Mouse (Mus musculus) gastrocnemius, postnatal 4 days (tissue): ENCODE measurements around the gene Megf11. TPM values are rescaled to one million over a fixed set of nuclear protein-coding genes. Genes with fewer than 3 reads are reported as not detected.

Experiments
- DNase-seq, 2 experiments: peaks; one replicate each; pipeline ENCODE4 v3.0.0; 2021 to 2022; ENCODE audit warnings: low spot score in 2 of 2, mixed read lengths in 2 of 2
- long read RNA-seq, 2 experiments: library from polyadenylated mRNA; stranded (forward); transcript quantifications; one replicate each; pipeline ENCODE4 v2.0.0; 2021
- total RNA-seq, 2 experiments: library from RNA; stranded (reverse); gene quantifications; 2 replicates each; pipeline ENCODE4 v1.2.3; 2021

Gene Megf11
- 1 to 10 TPM in 1 of 2 experiments, under 1 TPM in 1; 0.71 to 1.1 TPM for total RNA-seq
- long read RNA-seq, experiment 1, partial matches to known transcripts: 0 of 2 reads
- long read RNA-seq, experiment 1, other reads (novel, unspliced or antisense): 2 of 2 reads
- long read RNA-seq, experiment 2, full-length matches to known transcripts: 1 of 1 reads
- long read RNA-seq, experiment 2, partial matches to known transcripts: 0 of 1 reads
- long read RNA-seq, experiment 2, other reads (novel, unspliced or antisense): 0 of 1 reads

DNA sequence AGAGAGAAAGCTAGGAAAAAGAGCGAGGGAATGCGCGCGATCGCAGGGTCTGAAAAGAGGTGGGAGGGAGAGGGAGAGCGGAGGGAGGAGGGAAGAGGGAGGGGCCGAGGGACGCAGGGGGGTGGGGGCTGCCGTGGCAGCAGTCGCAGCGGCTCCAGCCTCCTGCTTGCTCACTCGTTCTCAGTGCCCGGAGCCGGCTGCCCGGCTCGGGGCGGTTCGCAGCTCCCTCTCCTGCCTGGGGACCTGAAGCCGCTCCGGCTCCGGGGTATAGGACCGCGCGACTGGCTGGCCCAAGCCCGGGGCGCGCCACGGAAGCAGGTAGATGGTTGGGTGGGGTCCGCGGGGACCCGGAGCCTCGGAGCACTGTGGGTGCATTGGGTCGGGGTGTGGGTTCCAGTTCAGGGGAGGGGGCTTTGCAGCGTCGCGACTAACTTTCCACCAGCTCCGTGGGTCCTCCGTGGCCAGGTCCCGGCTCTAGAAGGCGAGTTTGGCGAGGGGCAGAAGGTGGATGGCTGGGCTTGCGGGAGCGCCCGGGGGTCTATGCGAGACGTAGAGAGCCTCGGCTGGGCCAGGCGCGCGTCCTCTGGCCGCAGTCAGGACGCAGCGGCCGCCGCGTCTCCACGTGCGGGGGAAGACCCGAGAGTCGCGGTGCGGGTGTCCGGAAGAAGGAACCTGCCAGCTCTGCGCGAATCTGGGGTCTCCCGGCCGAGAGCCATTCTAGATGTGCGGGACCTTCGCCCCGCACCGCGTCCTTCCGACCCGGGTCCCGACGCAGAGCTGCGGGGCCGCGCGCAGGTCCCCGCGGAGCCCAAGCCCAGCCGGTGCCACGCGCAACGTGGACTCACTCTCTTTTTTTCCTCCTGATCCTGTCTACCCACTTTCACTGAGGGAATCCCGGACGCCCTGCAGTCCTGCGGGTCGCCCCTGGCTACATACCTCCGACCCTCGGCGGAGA, at the start of gene Megf11:
Gene Megf11, plus strand, starts transcription at position 116 of the 955 bp plus-strand sequence.
- DNase-seq: no peak

DNA sequence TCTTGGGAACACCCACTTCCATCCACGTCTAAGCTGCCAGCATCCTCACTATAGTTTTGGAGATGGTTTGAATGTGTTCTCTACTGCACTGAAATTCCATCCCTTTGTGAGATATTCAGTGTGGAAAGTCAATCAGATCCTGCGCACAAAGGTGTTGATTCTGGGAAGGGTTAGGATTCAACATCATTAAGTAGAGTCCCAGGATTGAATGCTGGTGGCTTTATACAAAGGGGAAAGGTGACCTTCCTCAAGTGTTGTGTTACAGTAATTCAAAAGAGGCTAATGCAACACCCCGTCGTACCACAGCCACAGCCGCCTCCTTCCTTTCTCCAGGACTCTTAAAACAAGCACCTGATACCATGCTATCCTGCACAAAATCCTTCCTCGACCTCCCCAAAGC, 49.6 kb upstream of the Megf11 start:
- DNase-seq: no peak

DNA sequence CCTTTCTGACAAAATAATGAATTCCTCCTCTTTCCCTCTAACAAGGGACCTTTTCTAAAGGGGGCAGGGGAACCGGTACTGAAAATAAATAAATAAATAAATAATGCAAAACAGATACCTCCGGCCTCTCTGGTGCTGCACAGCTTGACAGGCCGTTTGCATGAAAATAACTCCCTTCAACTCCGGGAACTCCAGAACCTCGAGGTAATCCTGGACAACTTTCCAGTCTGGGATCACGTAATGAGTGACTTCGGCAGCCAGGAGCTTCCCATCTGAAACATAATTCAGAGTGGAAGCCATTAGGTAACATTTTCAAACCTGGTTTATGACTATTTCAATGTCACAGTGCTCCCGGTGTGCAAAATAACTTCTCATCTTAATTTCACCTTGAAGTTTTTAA, 46.1 kb upstream of the Megf11 start:
- no peak for DNase-seq

DNA sequence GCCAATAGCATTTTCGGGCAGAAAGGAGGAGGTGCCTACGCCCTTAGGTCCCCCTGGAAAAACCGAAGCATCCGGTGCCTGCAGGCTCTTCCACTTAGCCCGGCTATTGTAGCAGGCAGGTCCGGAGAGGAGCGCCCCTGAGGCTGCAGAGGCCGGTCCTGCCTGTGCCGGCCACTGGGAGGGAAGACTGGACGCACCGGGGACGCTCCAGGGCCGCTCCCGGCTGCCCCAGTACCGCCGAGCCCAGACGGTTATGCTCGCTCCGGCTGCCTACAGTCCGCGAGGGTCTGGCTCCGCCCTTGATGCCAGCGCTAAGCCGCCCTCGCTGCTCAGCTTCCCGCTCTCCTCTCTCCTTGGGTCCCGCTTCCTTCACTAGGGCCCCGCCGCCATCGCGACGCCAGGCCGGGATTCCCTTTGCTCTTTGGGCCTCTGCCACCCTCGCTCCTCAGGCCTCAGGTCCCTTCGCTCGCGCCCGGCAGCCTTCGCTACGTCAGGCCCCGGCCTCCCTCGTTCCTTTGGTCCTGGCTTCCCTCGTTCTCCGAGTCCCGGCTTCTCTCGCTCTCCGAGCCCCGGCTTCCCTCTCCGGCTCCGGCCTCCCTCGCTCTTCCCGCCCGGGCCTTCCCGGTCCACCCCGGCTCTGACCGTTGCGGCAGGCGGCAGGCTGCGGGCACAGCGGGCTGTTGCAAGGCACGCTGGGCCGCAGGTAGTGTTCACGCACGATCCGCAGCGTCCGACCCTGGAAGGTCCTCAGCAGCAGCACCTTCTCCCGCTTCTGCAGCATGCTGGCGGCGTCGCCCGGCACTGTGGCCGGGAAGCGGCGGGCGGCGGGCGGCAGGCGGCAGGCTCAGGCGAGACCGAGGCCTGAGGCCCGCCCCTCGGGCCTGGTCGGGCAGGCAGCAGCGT, 44.8 kb upstream of the Megf11 start:
- peak; percentile 61 to 78 for DNase-seq

DNA sequence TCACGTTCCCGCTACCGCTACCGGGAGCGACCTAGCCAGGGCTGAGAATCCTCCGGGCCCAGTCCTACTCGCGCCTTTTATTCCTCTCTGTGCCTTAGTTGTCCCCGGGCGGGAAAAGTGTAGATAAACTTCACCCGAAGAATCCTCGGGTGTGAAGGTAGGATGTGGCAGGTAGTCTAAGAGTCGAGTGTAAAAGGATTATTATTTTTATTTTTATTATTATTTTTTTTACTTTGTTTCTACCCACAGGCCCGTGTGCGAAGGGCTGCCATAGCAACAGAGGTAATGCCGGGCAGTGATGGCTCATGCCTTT, 44.2 kb upstream of the Megf11 start, which contains the start of gene Dis3l:
Gene Dis3l, minus strand, starts transcription at position 35 of the 313 bp plus-strand sequence.
- no peak for DNase-seq

DNA sequence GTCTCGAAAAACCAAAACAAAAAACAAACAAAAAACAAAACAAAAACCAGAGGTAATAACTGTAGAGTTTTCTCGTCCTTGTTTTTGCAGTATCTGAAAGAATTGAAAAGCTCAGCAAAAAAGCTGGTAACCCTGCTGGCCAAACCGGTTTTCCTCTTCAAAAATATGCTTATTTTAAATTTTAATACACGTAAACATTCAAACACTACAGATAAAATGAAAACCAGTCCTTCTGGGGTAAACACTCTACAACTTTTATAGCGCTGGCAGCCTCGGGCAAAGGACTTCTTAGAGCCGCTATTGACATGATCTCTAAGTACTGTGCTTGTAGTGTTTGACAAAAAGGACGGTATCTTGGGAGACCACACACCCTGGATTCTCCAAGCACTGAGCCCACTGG, 43.8 kb upstream of the Megf11 start:
- DNase-seq: no peak

DNA sequence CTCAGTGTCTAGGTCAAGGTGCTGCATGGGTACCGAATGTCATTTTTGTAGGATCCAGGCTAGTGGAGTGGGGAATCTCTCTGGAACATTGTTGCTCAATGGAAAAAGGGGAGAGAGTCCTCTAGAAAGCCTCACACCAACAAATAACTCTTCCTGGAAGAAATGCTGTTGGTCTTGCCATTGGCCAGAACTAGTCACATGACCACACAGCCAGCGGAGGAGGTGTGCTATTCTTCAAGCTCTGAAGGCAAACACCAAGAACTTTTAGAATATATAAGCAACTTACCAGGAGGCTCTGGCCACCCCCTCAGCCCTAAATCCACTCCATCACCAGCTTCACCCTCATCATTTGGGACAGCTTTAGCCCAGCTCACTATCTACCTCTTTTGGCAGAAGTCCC, 41.8 kb upstream of the Megf11 start:
- DNase-seq: no peak

DNA sequence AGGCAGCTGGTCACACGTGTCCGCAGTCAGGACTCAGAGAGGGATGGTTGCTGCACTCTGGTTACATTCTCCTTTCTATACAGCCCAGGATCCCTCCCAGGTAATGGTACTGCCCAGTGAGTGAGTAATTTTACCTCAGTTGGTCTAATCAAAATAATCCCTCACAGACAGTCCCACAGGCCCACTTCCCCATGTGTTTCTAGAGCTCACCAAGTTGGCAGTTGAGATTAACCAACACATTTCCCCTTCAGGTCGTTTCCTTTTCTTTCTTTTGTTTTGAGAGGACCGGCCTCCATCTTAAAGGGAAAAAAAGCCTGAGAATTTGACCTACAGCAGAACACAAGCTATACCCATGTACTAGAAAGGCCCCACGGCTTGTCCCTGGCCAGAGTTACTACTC, 39.5 kb upstream of the Megf11 start:
- no peak for DNase-seq

DNA sequence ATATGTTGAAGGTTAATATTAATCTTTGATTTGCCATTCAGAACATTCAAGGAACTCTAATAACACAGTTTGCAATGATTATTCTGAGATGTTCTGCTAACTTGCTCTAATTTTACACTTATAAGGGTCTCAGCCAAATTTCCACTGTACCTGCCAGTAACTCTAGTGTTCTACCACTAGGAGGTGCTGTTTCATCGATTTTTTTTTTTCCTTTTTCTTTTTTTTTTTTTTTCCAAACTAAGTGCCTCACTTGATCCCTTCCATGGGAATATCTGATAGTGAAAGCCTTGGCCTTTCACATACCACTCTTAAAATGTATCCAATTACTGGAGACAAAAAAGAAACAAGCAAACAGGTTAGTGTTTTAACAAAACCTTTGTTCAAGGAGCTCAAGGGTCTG, 38.0 kb upstream of the Megf11 start:
- no peak for DNase-seq

DNA sequence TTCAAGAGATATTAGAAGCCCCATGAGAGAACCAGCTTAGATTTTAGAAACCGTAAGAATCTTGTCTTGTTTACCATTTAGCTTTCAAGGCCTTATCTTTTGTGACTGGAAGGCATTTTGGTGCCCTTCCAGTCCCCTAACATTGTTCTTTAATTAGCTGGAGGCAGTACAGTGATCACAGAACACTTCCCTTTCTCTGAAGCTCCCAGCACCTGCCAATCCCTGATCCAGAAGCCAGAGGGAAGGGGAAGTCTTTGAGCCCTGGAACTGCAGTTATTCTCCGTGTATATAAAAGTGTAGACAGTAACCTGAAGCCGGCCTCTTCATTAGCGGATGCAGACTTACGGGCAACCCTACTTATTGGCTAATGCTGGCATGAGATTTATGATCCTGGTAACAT, 35.9 kb upstream of the Megf11 start:
- DNase-seq: no peak

DNA sequence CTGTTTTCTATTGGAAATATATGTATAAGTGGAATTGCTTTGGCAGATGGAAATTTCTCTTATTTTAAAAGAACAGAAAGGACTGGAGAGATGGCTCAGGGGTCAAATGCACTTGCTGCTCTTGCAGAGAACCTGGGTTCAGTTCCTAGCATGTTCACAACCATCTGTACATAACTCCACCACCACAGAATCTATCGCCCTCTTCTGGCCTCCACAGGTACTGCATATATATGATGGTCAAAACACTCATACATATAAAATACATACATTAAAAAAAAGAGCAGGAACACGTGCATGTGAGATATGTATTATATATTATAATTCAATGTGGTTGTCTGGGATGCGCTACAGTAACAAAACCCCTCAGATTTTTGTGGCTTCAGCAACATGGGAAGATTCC, 34.2 kb upstream of the Megf11 start:
- DNase-seq: no peak

DNA sequence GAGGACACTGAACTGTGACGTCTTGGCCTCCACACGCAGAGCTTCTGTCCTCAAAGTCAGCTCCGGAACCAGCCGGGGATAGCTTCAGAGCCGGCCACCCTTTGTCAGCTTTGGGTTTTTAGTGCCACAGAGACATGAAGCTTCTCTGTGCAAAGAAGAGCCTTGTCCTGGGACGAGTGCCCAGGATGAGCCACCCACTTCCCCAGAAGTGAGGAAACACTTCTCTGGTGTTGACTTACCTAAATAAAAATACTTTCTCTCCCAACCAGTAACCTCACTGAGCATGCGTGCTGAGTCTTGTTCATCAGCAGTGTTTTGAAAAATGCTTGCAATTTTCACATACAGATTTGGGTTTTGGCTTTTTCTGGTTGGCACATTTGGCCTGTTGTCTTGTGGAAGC, 29.8 kb upstream of the Megf11 start:
- no peak for DNase-seq

DNA sequence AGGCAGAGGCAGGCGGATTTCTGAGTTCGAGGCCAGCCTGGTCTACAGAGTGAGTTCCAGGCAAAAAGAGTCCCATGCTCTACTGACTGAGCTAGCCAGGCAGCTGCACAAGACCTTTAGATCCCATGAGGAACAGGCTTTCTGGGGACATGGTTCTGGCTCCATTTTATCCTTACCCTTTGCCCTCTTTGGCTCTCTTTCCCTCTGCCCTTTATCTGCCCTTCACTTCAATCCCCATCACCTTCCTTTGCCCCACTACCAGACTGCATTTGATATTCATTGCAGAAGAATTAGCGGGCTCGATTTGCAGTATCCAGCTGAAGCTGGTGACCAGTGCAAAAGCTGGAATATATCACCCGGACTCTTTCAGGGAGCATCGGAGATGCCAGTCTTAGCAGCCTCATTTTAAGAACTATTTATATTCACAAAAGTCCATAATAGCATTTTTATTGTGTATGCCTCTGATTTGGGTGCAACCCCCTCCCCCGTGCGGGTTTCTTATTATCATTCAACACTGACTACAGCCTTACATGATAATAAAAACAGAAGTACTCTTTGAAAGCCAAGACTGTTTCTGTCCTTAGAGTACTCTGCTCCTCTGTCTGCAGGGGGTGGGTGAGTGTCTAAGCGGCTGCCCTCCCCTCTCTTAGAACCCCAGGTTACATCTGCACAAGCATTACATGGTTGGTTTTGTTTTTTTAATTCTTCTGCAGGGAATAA, 24.0 kb upstream of the Megf11 start:
- no peak for DNase-seq

DNA sequence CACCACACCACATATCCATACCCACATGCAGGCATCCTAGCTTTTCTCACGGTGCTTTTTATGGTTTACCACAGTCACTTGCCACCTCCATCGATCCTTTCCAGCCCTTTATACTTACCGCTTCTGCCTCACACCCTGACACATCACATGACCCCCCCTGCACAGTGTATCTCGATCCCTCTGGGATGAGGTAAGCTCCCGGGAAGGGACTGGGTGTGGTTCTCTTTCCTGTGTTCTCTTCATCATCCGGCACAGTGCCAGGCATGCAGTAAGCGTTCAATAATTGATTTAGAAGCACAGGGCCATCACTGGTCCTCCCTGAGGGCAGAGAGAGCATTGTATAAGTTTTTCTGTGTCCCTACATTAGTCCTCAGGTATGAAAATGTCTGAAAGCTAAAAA, 15.6 kb upstream of the Megf11 start:
- DNase-seq: no peak

DNA sequence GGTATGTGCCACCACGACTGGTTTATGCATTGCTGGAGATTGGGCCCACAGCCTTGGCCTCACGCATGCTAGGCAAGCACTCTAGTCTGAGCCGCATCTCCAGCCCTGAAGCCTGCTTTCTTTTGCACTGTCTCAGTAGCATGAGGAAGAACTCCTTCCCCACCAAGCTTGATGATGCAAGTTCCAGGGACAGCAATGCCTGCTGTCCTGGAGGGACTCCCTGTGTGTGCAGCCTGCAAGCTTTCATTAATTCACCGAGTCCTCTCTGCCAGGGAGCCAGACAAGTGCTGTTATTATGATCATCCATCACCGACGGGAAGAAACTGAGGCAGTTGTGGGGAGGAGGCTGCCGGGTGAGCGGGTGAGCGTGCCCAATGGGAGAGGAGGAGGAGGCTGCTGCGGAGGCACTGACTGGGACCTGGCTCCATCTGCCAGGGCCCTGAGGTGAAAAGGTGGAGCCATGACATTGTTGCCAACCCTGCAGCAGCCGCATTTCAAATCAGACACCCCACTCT, 14.1 kb upstream of the Megf11 start:
- DNase-seq: no peak

DNA sequence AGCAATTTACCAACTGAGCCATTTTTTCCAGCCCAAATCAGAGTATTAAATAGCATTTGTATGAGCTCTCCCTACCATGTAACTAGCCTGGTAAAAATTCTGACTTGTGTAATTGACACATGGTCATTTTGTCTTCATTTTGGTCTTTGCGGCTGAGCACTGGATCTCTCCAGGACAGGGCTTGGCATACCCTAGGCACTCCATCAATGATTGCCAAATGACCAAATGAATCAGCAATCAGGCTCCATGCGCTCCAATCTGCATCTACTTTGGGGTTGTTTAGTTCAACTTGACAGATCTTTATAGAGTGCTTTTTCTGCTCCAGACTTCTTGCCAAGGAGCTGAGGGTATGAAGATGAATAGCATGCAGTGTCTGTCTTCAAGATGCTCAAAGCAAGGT, 9.0 kb upstream of the Megf11 start:
- DNase-seq: no peak

DNA sequence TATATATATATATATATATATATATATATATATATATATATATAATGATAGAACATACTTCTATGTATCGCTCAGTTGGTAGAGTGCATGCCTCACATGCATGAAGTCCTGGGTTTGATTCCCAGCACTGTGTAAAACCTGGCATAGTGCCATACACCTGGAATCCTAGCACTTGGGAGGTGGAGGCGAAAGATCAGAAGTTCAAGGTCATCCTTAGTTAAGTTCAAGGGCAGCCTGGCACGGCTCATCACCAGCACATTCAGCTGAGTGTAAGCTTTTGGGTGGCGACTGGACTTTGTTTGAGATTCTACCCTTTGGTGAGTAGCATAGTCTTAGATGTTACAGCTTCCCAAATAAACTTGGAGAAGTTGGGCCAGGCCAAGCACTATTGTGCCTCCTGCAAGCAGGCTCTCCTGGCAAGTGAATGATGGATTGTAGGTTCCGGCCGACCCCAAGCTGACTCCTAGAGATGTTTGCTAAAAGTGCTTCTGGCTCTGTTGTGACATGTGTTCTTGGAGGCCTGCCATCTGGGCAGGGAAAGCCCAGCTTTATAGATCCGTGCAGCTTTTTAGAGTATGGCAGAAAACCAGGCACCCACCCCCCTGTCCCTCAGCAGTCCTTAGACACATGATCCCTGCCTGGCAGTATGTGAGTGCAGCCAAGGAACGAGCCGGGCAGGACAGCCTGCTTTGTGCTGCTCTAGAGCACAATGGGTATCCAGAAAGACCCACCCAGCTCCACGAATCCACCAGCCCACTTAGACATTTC, 2.2 kb upstream of the Megf11 start:
- no peak for DNase-seq

DNA sequence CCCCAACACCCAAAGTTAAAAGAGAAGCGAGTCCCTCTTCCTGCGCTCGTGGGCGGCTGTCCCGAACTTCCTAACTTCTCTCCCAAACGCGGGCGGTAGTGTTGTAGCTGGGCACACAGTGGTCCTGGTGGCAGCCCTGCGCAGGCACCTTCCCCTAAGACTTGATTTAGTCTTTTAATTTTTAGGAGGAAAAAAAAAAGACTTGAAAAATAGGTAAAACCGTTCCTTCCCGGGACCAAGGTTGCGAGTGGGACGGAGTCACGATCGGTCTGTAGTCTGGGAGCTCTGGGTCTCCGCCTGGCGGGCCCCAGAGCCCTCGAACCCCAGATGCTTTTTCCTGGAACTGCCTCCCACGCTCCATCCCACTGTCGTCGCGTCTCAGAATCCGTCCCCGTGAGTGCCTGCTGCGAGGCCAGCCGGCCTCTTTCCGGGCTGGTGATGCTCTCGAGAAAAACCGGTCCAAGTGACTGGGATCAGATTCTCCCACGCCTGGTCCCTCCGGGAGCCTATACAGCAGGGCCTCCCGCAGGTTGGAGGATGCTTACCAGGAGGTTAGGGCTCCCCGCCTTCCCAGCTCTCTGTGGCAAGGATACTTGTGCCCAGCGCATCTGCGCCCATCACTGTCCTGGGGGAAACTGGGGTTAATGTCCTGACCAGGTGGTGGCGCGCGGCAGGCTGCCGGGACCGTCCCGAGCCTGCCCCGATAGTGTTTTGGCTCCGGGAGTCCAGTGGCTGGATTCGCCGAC, 1.2 kb downstream of the Megf11 start:
- no peak for DNase-seq

DNA sequence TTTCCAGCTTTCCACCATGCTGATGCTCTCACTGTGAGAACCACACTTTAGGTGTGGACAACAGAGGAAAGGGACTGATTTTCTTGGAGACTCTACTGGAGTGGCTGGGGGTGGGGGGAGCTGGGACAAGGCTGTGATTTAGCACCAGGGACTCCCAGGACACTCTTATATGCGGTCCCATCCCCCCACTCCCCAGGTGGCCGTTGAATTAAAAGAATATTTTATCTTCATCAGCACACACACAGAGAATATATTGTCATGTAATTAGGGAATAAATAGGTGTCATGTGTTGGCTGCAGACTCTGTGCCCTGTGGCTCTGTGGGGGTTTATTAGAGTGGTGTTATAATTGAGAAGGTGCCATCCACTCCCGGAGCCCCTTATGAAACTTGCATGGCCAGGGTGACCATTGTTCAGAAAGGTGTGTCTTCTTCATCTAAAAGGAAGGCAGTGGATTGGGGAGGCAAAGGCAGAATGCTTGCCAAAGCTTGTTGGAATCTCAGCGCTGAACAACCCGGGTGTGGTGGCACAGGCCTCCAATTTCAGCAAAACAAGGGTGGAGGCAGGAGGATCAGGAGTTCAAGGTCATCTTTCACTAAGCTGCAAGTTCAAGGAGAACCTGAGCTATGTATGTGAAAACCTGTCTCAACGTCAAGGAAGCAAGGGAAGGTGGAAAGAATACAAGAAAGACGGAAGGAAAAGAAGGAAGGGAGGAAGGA, 4.3 kb downstream of the Megf11 start:
- no peak for DNase-seq
